Mouse (Mus musculus) ES-E14 (cell line): ENCODE results near the gene Phkb.

Experiments
- CHD2 ChIP-seq: IDR thresholded peaks from 2 replicates; pipeline ENCODE4 v1.6.1; 2014; ENCODE audit warnings: mild to moderate bottlenecking, low read depth, low read length, inconsistent platforms
- HCFC1 ChIP-seq: IDR thresholded peaks from 2 replicates; pipeline ENCODE4 v1.6.1; 2012; ENCODE audit warnings: low read length, inconsistent platforms, borderline replicate concordance; ENCODE audit not compliant: insufficient read depth

DNA sequence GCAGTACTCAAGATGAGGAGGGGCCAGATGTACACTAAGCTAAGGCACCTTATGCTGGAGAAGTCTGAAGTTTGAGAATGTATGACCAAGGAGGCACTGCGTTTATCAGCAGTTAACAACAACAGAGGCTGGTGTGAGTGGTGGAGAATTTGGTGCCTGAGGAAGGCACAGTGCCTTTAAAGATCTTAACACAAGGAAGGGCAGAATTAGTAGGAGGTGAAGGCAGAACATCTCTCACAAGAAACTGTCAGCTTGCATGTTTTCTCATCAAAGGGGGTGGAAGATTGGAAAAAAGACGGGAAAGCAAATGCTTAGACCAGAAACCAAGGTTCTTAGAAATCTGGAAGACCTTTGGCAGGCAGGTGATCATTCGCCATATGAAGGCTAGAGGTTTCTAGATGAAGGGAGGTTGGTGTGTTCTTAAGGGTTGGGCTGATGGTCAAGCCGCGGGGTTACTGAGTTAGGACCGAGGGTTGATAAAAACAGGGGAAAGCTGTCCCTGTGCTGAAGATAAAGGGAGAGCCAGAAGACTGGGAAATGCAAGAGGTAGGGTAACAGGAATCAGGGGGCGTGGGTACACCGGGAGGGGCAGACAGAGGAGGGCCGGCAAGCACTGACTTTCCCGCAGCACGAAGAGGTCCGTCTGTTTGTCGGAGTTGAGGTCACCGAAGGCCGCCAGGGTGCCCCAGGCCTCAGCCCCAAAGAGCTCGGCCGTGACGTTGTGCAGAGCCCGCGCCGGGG, 673 bp upstream of the Phkb start:
- TF ChIP-seq HCFC1, result no peak
- no peak for TF ChIP-seq CHD2
